Mouse (Mus musculus) embryonic fibroblast, embryonic 13.5 days (primary cell): ENCODE measurements around the gene Pcsk6. TPM values are rescaled to one million over a fixed set of nuclear protein-coding genes. Genes with fewer than 3 reads are reported as not detected.

Source experiments
- H3K27ac ChIP-seq: 2 replicates; pipeline ENCODE4 v1.5.1; 2012; ENCODE audit warnings: low read length, control low read depth, inconsistent platforms; ENCODE audit not compliant: insufficient read depth
- H3K4me1 ChIP-seq: 2 replicates; pipeline ENCODE4 v1.6.1; 2011; ENCODE audit warnings: low read length; ENCODE audit not compliant: control insufficient read depth, insufficient read depth
- H3K4me3 ChIP-seq: 2 replicates; pipeline ENCODE4 v1.5.1; 2011; ENCODE audit warnings: mild to moderate bottlenecking, control low read depth, low read length; ENCODE audit not compliant: insufficient read depth
- CTCF ChIP-seq: IDR thresholded peaks from 2 replicates; pipeline ENCODE4 v1.5.1; 2011; ENCODE audit warnings: mild to moderate bottlenecking, control low read depth, low read length, moderate library complexity, borderline replicate concordance; ENCODE audit not compliant: insufficient read depth
- POLR2A ChIP-seq: IDR thresholded peaks from 2 replicates; pipeline ENCODE4 v1.6.1; 2011; ENCODE audit warnings: low read depth, mild to moderate bottlenecking, control low read depth, low read length, moderate library complexity
- polyA plus RNA-seq: library from polyadenylated mRNA; stranded (reverse); fragments of >200 nt; gene quantifications from 2 replicates; pipeline ENCODE4 v1.2.4, GENCODE M21; 2011; ENCODE audit warnings: low read depth; ENCODE audit not compliant: missing spikeins, insufficient read length

Pcsk6 gene
- polyA plus RNA-seq, 1 experiment: 19.2 TPM

DNA sequence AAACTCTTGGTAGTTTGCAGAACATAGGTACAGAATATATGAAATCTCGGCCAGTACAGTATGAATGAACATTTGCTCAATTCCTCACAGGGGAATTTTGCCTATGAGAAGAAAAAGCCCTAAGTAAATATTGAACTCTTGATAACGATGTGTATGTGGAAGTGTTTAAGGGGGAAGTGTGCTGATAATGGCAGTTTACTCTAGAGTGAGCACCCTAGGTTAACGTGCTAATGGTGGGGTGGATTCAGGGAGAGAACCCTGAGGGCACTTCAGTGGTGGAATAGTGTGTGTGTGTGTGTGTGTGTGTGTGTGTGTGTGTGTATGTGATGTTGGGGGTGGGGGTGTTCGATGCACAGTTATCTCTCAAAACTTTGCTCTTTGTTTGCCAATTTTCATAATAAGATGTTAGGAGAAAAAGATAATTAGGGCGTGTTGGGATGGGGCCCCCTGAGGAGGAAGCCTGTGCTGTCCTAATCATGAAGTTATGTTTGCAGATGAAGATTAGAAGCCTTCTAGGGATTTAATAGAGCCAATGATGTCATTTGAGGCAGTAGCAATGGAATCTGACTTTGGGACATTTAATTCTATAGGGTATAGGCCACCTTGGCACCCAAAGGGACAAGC, 19.2 kb downstream of the Pcsk6 start:
- no peak overlapping the region for H3K4me3 ChIP-seq
- no peak overlapping the region for H3K27ac ChIP-seq
- no peaks in the 10 kb centered on the region for H3K4me1 ChIP-seq
- no peak for TF ChIP-seq POLR2A
- TF ChIP-seq CTCF: no peak

DNA sequence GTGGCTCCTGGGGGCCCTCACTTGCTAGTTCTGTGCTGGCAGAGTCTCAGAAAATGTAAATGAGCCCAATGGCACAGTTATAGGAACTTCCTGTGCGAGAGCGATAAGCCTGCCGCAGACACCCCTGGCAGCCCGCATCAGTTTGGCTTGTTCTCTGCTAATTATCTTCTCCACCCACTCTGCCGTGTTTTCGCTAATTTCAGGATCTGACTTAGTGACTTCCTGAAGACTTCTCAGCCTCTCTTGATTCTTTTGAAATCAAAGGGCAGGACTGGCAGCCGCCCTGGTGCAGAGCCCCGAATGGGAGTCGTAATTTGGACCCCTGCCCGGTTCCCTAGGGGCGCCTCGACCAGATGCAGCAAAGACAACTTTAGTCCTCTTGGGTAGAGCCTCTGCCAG, 19.8 kb downstream of the Pcsk6 start:
- TF ChIP-seq CTCF: no peak
- TF ChIP-seq POLR2A: no peak
- Histone ChIP-seq H3K4me3 (no peak overlapping the region), H3K27ac (no peak overlapping the region), H3K4me1 (no peaks in the 10 kb centered on the region)

DNA sequence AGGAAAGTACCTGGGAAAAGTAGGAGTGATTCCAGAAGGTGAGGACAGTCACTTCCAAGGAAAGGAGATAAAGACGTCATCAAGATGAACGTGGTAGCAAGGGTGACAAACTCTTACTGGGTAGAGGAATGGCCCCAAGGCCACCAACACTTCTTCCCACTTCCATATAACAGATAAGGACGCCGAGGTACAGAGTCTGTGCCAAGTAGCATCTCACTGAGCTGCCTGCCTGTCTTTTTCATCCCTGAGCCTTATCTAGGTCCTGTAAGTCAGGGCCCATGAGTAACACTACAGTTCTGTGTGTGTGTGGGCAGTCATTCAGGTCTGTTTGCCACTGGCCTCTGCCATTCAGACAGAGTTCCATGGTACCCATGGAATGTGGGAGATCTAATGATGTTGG, 23.4 kb downstream of the Pcsk6 start:
- Histone ChIP-seq H3K27ac (no peak overlapping the region), H3K4me3 (no peak overlapping the region), H3K4me1 (no peaks in the 10 kb centered on the region)
- TF ChIP-seq POLR2A (no peak), CTCF (no peak)

DNA sequence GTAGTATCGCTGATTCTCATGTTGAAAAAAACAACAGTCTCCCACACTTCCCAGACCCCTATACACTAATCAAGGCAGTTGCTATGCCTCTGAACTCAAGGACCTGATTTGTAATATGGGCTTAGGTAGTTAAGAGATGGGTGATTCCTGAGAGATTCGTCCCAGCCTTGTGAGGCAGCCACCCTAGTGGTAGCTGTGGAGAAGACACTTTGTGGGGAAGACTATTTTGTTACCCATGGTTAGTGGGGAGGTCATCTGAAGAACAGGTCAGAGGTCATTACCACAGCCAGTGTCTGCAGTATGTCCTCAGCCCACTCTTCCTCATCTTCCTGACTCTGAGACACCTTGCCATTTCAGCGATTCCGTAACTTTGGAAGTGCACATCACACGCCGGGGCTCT, 24.3 kb downstream of the Pcsk6 start:
- H3K4me1 ChIP-seq: no peaks in the 10 kb centered on the region
- no peak overlapping the region for H3K4me3 ChIP-seq
- H3K27ac ChIP-seq: no peak overlapping the region
- TF ChIP-seq CTCF (no peak), POLR2A (no peak)

DNA sequence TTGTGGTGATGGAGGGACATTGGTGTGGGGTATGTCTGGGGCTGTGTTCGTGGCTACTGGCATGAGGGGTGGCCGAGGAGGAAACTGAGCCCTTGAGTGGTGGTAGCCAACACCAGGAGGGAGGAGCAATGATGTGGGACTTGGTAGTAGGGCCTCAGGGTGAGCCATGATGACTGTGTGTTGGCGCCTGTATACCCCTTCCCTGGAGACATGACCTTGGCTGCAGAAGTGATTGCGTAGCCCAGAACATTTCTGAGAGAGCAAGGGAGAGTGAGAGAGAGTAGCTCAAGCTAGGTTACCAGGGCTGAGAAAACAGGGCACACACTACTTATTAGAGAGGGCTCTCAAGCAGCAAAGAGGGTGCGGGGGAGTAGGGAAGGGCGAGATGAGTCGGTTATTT, 30.3 kb downstream of the Pcsk6 start:
- TF ChIP-seq CTCF: no peak
- TF ChIP-seq POLR2A: no peak
- H3K27ac ChIP-seq: no peak overlapping the region

DNA sequence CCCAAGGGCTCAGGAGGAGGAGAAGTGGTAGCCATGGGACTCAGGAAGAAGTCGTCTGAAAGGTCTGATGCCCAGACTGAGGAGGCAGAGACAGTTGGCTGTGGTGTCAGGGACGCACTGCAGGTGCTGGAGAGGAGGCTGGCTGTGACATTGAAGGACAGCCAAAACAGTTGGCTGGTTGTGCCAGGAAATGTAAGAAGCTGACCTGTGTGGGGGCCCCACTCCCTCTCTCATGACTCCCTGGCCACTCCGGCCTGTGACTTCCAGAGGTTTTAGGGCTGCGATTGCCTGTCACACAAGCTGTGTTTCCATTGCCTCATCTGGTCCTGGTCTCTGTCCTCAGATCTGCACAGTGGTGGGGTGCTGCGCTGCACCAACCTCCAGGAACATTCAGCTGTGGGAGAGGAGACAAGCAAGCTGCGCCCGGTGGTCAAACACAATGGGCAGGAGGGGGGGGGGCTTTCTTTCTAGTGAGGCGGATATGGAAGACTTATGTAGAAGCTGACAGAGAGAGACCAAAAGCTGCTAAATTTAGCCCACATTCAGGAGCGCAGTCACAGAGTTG, 30.8 kb downstream of the Pcsk6 start:
- no peaks in the 10 kb centered on the region for H3K4me1 ChIP-seq
- no peak overlapping the region for H3K27ac ChIP-seq
- no peak overlapping the region for H3K4me3 ChIP-seq
- TF ChIP-seq POLR2A: no peak

More for the DNA sequence above, 30.3 kb downstream of the Pcsk6 start:
- no peaks in the 10 kb centered on the region for H3K4me1 ChIP-seq
- no peak overlapping the region for H3K4me3 ChIP-seq

DNA sequence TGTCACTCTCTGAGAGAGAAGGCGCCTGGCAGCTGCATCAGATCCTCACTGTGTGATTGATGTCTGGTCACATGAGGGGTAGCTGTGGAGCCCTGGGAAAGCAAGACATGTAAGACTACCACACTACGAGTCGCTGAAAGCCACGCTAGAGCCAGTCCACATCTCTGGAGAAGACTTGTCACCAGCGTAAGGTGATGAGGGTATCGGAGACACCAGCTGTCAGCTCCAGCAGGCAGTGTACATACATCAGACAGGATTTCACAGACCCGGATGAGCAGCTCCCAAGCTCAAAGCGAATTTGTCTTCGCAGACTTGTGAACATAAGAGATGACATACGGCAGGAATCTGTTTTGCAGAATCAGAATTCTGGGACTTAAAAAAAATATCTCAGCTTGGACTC, 32.0 kb downstream of the Pcsk6 start:
- H3K4me3 ChIP-seq: no peak overlapping the region
- no peak for TF ChIP-seq CTCF
- no peak for TF ChIP-seq POLR2A
- no peak overlapping the region for H3K27ac ChIP-seq
- H3K4me1 ChIP-seq: no peaks in the 10 kb centered on the region

DNA sequence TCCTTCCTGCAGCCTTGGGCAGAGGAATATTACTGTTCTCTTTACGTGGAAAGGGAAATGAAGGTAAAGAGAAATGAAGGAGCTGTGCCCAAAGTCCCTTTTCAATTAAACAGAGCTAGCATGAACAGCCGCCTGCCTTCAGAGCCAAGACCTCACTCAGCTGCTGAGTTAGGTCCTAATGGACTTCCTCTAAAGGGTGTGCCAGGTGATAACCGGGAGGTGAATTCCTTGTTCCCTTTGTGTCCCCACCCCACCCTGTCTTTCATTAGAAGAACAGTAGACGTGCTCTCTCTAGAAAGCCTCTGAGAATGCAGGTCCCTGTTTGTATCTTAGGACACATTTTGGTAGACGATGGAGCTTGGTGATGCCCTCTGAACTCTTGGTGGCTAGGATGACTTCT, 33.7 kb downstream of the Pcsk6 start:
- no peak overlapping the region for H3K4me3 ChIP-seq
- TF ChIP-seq POLR2A (no peak), CTCF (no peak)
- H3K4me1 ChIP-seq: no peaks in the 10 kb centered on the region
- no peak overlapping the region for H3K27ac ChIP-seq

DNA sequence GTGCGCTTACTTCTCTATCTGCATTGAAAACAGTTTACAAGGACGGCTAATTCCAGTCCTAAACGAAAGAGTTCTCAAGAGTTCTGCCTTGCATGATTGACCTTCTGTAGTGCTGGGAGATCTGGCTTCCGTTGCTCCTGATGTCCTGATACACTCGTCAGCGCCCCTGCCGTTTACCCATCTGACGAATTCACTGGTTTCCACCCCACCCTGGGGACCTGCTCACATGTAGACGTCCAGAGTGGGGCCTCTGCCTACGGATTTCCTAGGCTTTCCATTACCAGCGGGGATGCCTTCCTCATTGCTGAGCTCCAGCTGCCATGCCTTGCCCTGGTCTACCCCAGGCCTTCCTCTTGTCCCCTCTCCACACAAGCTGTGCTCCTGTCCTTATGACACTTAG, 39.7 kb downstream of the Pcsk6 start:
- Histone ChIP-seq H3K4me1 (no peaks in the 10 kb centered on the region), H3K4me3 (no peak overlapping the region), H3K27ac (no peak overlapping the region)
- TF ChIP-seq POLR2A (no peak), CTCF (no peak)

DNA sequence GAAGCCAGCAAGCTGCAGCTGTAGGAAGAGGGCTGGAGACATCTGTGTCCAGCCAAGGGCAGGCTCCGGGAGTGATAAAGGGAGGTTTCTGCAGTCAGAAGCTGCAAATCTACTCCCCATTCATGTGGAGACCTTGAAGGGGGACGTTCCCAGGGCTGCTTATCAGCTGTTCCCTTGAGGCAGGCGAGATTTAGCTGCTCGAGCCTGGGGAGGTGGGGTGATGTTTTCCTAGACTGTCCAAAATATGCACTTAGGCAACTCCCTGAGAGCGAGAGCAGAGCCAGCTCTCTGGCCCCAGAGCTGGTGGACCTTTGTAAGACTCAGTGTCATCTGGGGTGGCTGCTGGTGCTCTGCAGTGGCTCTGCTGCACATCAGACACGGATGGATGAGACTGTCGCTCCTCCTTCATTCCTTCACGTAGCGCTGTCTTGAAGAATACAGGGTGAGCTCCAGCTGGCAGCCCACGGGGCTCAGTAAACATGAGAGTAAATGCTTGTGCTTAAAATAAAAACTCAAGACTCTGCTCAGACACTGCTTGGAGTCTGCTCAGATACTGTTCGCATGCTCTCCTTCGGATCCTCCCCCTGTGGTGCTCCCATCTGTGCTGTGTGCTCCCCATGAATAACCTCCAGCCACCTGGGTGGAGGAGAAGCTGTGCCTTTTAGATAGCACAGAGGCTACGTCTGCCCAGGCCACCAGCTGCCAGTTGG, 41.1 kb downstream of the Pcsk6 start:
- Histone ChIP-seq H3K4me1 (no peaks in the 10 kb centered on the region), H3K4me3 (no peak overlapping the region), H3K27ac (no peak overlapping the region)
- TF ChIP-seq POLR2A (no peak), CTCF (no peak)
